Mouse (Mus musculus) hindbrain, embryonic 14.5 days (tissue): ENCODE results near the gene Pvalb. TPM values are rescaled to one million over a fixed set of nuclear protein-coding genes. Genes with fewer than 3 reads are reported as not detected.

Experiments
- ATAC-seq: fragments of 200-750 bp; cut with Nextera tagmentation; 2 replicates; pipeline ENCODE4 v1.8.0; 2017; ENCODE audit warnings: moderate number of reproducible peaks, mild to moderate bottlenecking, moderate TSS enrichment, moderate library complexity; ENCODE audit not compliant: low FRiP score
- DNase-seq: peaks from one replicate; pipeline ENCODE4 v3.0.0-alpha.2; 2015; ENCODE audit warnings: low spot score
- H3K27ac ChIP-seq: fragments of 300-500 bp; sonication (generic); 2 replicates; pipeline ENCODE4 v1.5.1; 2014; ENCODE audit warnings: mild to moderate bottlenecking, moderate library complexity
- H3K27me3 ChIP-seq: fragments of 300-500 bp; sonication (generic); 2 replicates; pipeline ENCODE4 v1.6.1; 2014; ENCODE audit warnings: mild to moderate bottlenecking, low read length, mixed read lengths; ENCODE audit not compliant: control insufficient read depth, insufficient read depth
- H3K36me3 ChIP-seq: fragments of 300-500 bp; sonication (generic); replicated peaks from 2 replicates; pipeline ENCODE4 v1.6.1; 2014; ENCODE audit not compliant: control insufficient read depth, insufficient read depth
- H3K4me1 ChIP-seq: fragments of 300-500 bp; sonication (generic); replicated peaks from 2 replicates; pipeline ENCODE4 v1.6.1; 2014; ENCODE audit warnings: antibody characterized with exemption, low read length, mixed read lengths; ENCODE audit not compliant: control insufficient read depth, insufficient read depth
- H3K4me2 ChIP-seq: fragments of 300-500 bp; sonication (generic); replicated peaks from 2 replicates; pipeline ENCODE4 v1.6.1; 2014; ENCODE audit warnings: mild to moderate bottlenecking, moderate library complexity
- H3K4me3 ChIP-seq: fragments of 300-500 bp; sonication (generic); replicated peaks from 2 replicates; pipeline ENCODE4 v1.5.1; 2014; ENCODE audit warnings: mild to moderate bottlenecking, low read length
- H3K9ac ChIP-seq: fragments of 300-500 bp; sonication (generic); 2 replicates; pipeline ENCODE4 v1.6.1; 2014
- H3K9me3 ChIP-seq: fragments of 300-500 bp; sonication (generic); 2 replicates; pipeline ENCODE4 v1.6.1; 2016; ENCODE audit warnings: low read length; ENCODE audit not compliant: control insufficient read depth
- WGBS: fragments of 180-500 bp; shearing (Covaris S2); extraction: QIAGEN DNeasy Blood & Tissue Kit; methylation state at CpG from one replicate; pipeline ENCODE4 v1.1.7; 2014; 5-methylcytosine and 5-hydroxymethylcytosine counted together
- polyA plus RNA-seq: library from polyadenylated mRNA; unstranded; fragments of >200 nt; fragmentation: Nextera tagmentation; extraction: Ambion mirVana; gene quantifications from 2 replicates; pipeline ENCODE4 v1.2.1, GENCODE M21; 2014

The Pvalb gene
- polyA plus RNA-seq, 1 experiment from 2014 or later, result 8.7 TPM

DNA sequence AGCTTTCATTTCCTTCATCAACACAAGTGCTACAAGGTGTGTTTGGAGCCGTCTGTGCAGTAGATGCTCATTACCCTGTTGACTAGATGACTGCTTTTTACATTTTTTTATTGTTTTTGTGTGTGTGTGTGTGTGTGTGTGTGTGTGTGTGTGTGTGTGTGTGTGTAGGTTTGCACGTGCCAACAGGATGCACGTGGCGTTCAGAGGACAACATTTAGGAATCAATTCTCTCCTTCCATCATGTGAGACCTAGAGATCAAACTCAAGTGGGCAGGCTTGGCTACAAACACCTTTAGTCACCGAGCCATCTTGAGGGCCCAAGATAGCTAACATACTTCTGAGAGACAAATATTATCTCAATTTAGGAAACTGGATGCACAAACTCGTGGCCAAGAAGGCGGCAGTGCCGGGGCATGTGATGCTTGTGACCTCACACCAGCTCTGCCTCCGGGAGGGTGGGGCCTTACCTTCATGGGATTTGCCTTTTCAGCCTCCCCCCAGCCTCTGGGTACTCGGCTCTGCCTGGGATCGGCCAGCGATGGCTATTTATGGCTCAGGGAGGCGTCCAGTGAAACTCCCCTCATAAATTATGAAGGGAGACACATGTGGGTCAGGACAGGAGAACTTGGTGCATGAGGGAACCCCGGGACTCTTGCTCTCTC is 33.9 kb upstream of the Pvalb start:
- Histone ChIP-seq H3K9me3 (no peaks in the 10 kb centered on the region), H3K36me3 (no peaks in the 10 kb centered on the region), H3K27me3 (0 out of 2 replicates have a peak, but pooled peaks cover 3% of the 10 kb centered on the region), H3K4me3 (no peak overlapping the region), H3K9ac (no peak overlapping the region), H3K27ac (no peak overlapping the region), H3K4me2 (no peak overlapping the region), H3K4me1 (no peaks in the 10 kb centered on the region)
- DNase-seq, result no peak
- ATAC-seq, result no peak
- WGBS, result 78% methylated on average over 14 of the region's 14 CpGs

DNA sequence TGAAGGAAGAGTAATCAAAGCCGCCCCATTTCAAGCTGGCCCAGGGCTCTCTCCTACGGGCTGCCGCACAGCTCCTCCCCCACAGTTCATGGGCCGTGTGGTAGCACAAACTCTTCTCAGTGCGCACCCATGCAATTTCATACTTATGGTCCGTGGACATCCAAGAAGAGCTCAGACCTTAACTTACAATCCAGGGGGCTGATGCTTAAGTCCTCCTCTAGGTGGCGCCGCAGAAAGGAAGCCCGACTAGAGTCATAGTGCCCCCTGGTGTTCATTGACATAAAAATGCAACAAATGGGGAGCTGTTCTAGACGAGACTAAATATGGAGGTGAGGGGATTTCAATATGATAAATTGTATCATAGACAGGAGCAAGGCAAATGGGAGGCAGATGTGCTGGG is 33.3 kb upstream of the Pvalb start:
- H3K4me2 ChIP-seq, result no peak overlapping the region
- H3K27me3 ChIP-seq, result 0 out of 2 replicates have a peak, but pooled peaks cover 3% of the 10 kb centered on the region
- H3K27ac ChIP-seq, result no peak overlapping the region
- WGBS, result 23% methylated on average over 10 of the region's 10 CpGs
- H3K9ac ChIP-seq, result no peak overlapping the region
- H3K9me3 ChIP-seq, result no peaks in the 10 kb centered on the region
- no peak for ATAC-seq
- H3K4me3 ChIP-seq, result no peak overlapping the region
- DNase-seq, result peak; percentile 74
- H3K4me1 ChIP-seq, result no peaks in the 10 kb centered on the region
- no peaks in the 10 kb centered on the region for H3K36me3 ChIP-seq

DNA sequence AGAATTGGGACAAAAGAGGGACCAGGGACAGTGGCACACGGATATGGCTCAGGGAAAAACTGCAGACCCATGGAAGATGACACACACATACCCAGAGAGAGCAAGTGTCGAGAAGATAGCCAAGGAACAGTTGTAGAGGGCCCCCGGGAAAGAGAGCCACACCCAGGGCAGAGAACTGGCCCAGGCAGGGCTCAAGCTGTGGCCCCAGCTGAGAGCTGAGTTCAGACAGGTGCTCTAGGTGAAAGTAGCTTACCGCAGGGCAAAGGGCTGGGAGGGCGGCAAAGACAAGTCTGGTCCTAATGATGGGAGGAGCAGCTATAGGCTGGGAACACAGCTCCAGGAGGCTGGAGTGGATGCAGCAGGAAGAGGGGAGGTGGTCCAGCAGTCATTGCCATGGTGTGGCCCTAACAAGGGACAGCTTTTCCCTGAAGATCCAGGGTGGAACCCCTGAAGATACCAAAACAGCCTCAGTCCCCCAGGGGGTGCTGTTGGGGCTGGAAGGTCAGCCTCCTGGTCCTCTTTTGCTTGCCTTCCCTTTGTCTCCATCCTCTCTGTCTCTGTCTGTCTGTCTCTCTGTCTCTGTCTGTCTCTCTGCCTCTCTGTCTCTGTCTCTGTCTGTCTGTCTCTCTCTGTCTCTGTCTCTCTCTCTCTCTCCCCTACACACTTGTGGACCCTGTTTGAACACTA is 28.8 kb upstream of the Pvalb start:
- Histone ChIP-seq H3K4me1 (peaks cover 5% of the 10 kb centered on the region), H3K9me3 (no peaks in the 10 kb centered on the region), H3K9ac (no peak overlapping the region), H3K27me3 (no peaks in the 10 kb centered on the region; the same call in 1 of the 2 replicates), H3K4me3 (no peak overlapping the region), H3K4me2 (no peak overlapping the region), H3K27ac (no peak overlapping the region), H3K36me3 (no peaks in the 10 kb centered on the region)
- WGBS, result 70% methylated on average over 5 of the region's 5 CpGs
- ATAC-seq (no peak), DNase-seq (no peak)

DNA sequence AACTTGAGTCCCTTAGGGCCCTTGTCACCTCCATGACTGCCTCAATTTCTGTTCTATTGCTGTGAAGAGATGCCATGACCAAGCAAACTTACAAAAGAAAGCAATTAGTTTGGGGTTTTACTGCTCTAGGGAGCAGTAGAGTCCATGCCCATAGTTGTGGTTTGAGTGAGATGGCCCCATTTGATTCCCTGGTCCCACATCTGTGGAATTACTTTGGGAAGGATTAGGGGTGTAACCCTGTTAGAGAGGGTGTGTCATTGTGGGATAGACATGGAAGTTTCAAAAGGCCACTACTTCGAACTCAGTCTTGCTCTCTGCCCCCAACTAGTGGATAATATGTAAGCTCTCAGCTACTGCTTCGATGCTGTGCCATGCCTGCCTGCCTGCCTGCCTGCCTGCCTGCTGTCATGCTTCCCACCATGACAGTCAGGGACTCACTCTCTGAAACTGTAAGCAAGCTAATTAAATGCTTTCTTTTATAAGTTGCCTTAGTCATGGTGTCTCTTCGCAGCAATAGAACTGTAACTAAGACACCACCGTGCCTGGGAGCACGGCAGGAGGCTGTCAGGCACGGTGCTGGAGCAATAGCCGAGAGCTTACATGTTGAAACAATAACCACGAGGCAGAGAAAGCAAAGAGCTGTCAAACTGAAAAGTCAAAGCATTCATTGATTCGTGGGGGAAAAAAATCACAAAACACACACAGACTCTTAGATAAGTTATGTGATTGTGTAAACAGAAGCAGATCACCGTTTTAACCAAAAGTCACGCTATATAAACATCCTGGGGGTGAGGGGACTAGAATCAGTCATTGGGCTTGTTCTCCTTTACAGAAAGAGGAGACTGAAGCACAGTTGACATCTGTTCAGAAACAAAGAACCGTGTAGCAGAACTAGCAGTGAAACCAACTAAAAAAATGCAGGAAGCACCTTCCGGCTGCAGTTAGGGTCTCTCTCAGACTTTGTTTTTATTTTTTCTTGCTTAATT is 25.4 kb upstream of the Pvalb start:
- no peak overlapping the region for H3K4me3 ChIP-seq
- no peaks in the 10 kb centered on the region for H3K9me3 ChIP-seq
- no peaks in the 10 kb centered on the region; the same call in 1 of the 2 replicates for H3K27me3 ChIP-seq
- peak overlapping the region; percentile 34 for H3K4me2 ChIP-seq
- peaks cover 5% of the 10 kb centered on the region for H3K4me1 ChIP-seq
- 0 out of 2 replicates have a peak overlapping the region, but pooled peaks have one; percentile 35 for H3K27ac ChIP-seq
- H3K9ac ChIP-seq, result no peak overlapping the region; the same call in 1 of the 2 replicates
- ATAC-seq, result peak; percentile 65; the same call in 1 of the 2 replicates
- H3K36me3 ChIP-seq, result no peaks in the 10 kb centered on the region
- 13% methylated on average over 13 of the region's 13 CpGs for WGBS
- peak; percentile 32 for DNase-seq

DNA sequence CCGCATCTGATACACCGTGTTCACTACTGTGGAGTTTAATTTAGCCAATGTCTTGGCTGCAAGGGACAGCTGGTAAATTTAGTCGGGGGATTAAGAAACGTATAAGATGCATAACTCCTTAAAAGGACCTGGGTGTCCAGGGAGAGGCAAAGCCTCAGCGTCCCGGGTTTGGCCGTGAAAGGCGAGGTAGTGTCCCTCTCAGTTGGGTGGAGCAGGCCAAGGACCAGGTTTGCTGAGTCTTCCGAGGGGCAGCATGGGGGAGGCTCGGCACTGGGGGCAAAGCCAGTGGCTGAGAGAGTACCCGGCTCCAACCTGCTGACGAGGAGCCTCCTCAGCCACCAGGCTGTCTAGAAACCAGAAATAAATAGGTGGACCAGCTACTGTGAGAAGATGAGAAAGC is 21.6 kb upstream of the Pvalb start:
- Histone ChIP-seq H3K4me1 (peaks cover 5% of the 10 kb centered on the region), H3K9me3 (no peaks in the 10 kb centered on the region), H3K27ac (no peak overlapping the region), H3K9ac (no peak overlapping the region), H3K4me2 (no peak overlapping the region), H3K27me3 (no peaks in the 10 kb centered on the region; the same call in 1 of the 2 replicates), H3K36me3 (no peaks in the 10 kb centered on the region), H3K4me3 (no peak overlapping the region)
- ATAC-seq (no peak), DNase-seq (no peak)
- WGBS, result 91% methylated on average over 12 of the region's 12 CpGs

DNA sequence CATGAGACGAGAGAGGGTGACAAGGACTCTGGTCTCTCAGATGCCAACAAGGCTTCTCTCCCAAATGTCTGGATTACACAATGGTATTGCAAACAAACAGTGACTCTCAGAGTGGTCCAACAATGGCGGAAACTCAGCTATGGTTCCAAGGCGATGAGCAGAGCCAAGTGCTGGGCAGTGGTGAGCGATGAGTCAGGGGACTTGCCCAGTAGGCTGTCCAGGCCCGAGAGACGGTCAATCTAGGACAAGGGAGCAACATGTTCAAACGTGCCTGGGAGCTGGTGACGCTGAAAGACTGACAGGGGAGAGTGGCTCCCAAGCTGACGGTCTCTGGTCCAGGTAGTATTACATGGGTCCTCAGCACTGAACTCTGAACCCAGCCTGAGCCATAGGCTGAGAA is 9.1 kb upstream of the Pvalb start:
- no peak for ATAC-seq
- H3K27me3 ChIP-seq, result no peaks in the 10 kb centered on the region
- 90% methylated on average over 9 of the region's 9 CpGs for WGBS
- no peak overlapping the region for H3K4me3 ChIP-seq
- DNase-seq, result no peak
- H3K4me1 ChIP-seq, result no peaks in the 10 kb centered on the region
- H3K27ac ChIP-seq, result no peak overlapping the region
- H3K4me2 ChIP-seq, result no peak overlapping the region
- no peaks in the 10 kb centered on the region for H3K9me3 ChIP-seq
- H3K36me3 ChIP-seq, result no peaks in the 10 kb centered on the region
- no peak overlapping the region for H3K9ac ChIP-seq

DNA sequence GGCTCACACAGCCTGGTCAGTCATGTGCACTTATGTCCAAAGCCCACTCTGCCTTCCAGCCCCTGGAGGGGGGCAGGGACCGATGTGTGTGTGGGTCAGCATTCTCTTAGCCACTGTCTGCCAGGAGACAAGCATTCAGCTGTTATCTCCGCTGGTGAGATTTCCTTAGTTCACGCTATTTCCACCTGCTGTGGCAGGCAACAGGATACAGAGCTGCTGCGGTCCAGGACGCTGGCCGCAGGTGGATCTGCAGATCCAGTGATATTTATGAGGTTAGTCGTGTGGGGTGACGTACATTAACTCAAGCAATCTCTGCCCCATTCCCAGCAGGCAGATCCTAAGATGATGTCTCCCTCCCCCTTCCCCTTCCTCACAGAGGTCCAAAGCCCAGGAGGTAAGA is 5.2 kb upstream of the Pvalb start:
- no peak for DNase-seq
- Histone ChIP-seq H3K9me3 (0 out of 2 replicates have a peak, but pooled peaks cover 6% of the 10 kb centered on the region), H3K27me3 (no peaks in the 10 kb centered on the region), H3K27ac (no peak overlapping the region), H3K4me3 (no peak overlapping the region), H3K36me3 (no peaks in the 10 kb centered on the region), H3K4me2 (no peak overlapping the region), H3K4me1 (no peaks in the 10 kb centered on the region), H3K9ac (no peak overlapping the region)
- no peak for ATAC-seq
- 80% methylated on average over 8 of the region's 8 CpGs for WGBS

DNA sequence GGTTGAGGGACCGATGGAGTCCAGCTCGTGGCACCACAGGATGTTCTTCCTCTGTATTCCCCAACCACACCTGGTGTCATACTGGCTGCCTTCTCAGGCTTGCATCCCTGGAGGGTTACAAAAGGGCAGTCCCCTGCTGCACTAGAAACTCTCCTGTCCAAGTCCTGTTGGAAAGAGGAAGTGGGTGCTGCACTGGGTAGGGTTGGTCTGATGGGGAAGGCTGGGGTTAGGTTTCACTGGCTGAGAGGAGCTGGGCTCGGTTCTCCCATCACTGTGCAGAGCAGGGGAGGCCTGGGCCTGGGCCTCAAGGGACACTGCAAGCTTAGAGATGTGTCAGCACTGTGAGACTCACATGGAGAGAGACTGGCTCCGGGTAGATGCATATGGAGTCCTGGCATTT is 4.0 kb upstream of the Pvalb start:
- Histone ChIP-seq H3K27ac (no peak overlapping the region), H3K4me3 (no peak overlapping the region), H3K4me1 (no peaks in the 10 kb centered on the region), H3K9me3 (0 out of 2 replicates have a peak, but pooled peaks cover 6% of the 10 kb centered on the region), H3K4me2 (no peak overlapping the region), H3K36me3 (no peaks in the 10 kb centered on the region), H3K27me3 (no peaks in the 10 kb centered on the region), H3K9ac (no peak overlapping the region)
- 87% methylated on average over 4 of the region's 4 CpGs for WGBS
- DNase-seq, result no peak
- no peak for ATAC-seq

DNA sequence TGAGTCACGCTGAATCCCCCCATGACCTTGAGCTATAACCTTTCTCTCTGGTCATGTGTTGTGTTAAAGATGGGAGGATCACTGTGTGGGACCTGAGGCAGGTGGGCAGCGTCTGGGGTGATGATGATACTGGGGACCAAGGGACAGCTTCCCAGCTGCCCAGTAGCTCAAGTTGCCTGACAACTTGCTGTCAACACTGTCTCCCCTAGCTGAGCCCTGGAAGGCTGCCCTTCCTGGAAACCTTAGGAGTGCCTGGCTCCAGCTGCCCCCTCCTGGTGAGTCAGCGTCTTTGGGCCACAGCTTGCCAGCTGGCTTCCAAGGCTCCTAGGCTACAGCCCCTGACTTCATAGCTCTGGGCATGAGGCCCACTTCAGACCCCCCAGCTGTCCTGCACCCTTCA is 1.0 kb downstream of the Pvalb start:
- Histone ChIP-seq H3K4me3 (no peak overlapping the region), H3K27ac (no peak overlapping the region), H3K4me2 (no peak overlapping the region), H3K9me3 (0 out of 2 replicates have a peak, but pooled peaks cover 6% of the 10 kb centered on the region), H3K9ac (no peak overlapping the region), H3K36me3 (no peaks in the 10 kb centered on the region), H3K27me3 (peaks cover 17% of the 10 kb centered on the region), H3K4me1 (0 out of 2 replicates have a peak, but pooled peaks cover 7% of the 10 kb centered on the region)
- 48% methylated on average over 3 of the region's 3 CpGs for WGBS
- DNase-seq (peak; percentile 36), ATAC-seq (peak; percentile 51; the same call in 1 of the 2 replicates)
